Mouse (Mus musculus) lung, postnatal 0 days (tissue): ENCODE measurements at regions not wholly inside any gene's neighbourhood (a gene's known extent, or its start where the extent isn't known, plus 50 kb on each side); places are given as distances from the start of the nearest gene placed in this dataset.

Source experiments
- ATAC-seq: fragments of 200-750 bp; cut with Nextera tagmentation; 2 replicates; pipeline ENCODE4 v1.8.0; 2017; ENCODE audit warnings: moderate library complexity
- DNase-seq: peaks from one replicate; pipeline ENCODE4 v3.0.0-alpha.2; 2016; ENCODE audit warnings: low spot score
- H3K27ac ChIP-seq: fragments of 300-500 bp; sonication (generic); 2 replicates; pipeline ENCODE4 v1.5.1; 2014; ENCODE audit warnings: antibody characterized with exemption, mild to moderate bottlenecking, low read length, mixed read lengths
- H3K27me3 ChIP-seq: fragments of 300-500 bp; sonication (generic); replicated peaks from 2 replicates; pipeline ENCODE4 v1.6.1; 2014; ENCODE audit warnings: low read length, mixed read lengths; ENCODE audit not compliant: insufficient read depth
- H3K36me3 ChIP-seq: fragments of 300-500 bp; sonication (generic); 2 replicates; pipeline ENCODE4 v1.6.1; 2014; ENCODE audit warnings: low read length, mixed read lengths; ENCODE audit not compliant: insufficient read depth
- H3K4me1 ChIP-seq: fragments of 300-500 bp; sonication (generic); 2 replicates; pipeline ENCODE4 v1.6.1; 2014; ENCODE audit warnings: antibody characterized with exemption, low read depth, low read length, mixed read lengths; ENCODE audit not compliant: insufficient read depth
- H3K4me2 ChIP-seq: fragments of 300-500 bp; sonication (generic); replicated peaks from 2 replicates; pipeline ENCODE4 v1.6.1; 2014; ENCODE audit warnings: low read depth, mild to moderate bottlenecking, low read length, moderate library complexity, mixed read lengths
- H3K4me3 ChIP-seq: fragments of 300-500 bp; sonication (generic); 2 replicates; pipeline ENCODE4 v1.5.1; 2014; ENCODE audit warnings: low read depth, low read length
- H3K9ac ChIP-seq: fragments of 300-500 bp; sonication (generic); replicated peaks from 2 replicates; pipeline ENCODE4 v1.6.1; 2014; ENCODE audit warnings: low read depth, mild to moderate bottlenecking
- H3K9me3 ChIP-seq: fragments of 300-500 bp; sonication (generic); 2 replicates; pipeline ENCODE4 v1.6.1; 2016; ENCODE audit warnings: low read length, mixed read lengths
- CTCF ChIP-seq: IDR thresholded peaks from 2 replicates; pipeline ENCODE4 v1.5.1; 2016; ENCODE audit warnings: antibody characterized with exemption, mild to moderate bottlenecking
- EP300 ChIP-seq: IDR thresholded peaks from 2 replicates; pipeline ENCODE4 v1.6.1; 2016; ENCODE audit warnings: antibody characterized with exemption, mild to moderate bottlenecking, control low read depth
- WGBS: fragments of 180-500 bp; shearing (Covaris S2); extraction: QIAGEN DNeasy Blood & Tissue Kit; methylation state at CpG from one replicate; pipeline ENCODE4 v1.1.7; 2014; 5-methylcytosine and 5-hydroxymethylcytosine counted together

DNA sequence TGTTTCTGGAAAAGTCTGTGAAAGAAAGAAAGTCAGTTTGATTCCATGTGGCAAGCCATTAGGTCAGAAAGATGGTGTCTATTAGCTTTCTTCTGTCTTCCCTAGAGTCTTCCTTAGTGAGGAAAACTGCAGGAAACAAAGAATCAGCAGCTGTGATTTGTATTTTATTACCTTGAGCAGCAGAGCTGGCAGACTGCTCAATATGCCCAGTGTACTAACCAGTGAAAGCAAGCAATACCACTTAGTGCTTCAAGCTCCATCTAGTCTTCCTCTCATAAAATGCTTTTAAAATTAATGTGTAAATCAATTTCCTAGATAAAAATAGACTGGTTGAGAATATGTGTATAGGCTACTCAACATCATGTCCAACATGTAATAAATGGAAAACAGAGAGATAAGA, 137.8 kb downstream of the Rprm start:
- TF ChIP-seq EP300 (no peak), CTCF (no peak)
- ATAC-seq (no peak), DNase-seq (no peak)
- no peaks in the 10 kb centered on the region for H3K27me3 ChIP-seq
- H3K4me2 ChIP-seq, result no peak overlapping the region
- no peak overlapping the region for H3K4me3 ChIP-seq
- no peak overlapping the region for H3K27ac ChIP-seq
- no peaks in the 10 kb centered on the region for H3K9me3 ChIP-seq
- no peaks in the 10 kb centered on the region for H3K36me3 ChIP-seq
- H3K9ac ChIP-seq, result no peak overlapping the region
- no peaks in the 10 kb centered on the region for H3K4me1 ChIP-seq

DNA sequence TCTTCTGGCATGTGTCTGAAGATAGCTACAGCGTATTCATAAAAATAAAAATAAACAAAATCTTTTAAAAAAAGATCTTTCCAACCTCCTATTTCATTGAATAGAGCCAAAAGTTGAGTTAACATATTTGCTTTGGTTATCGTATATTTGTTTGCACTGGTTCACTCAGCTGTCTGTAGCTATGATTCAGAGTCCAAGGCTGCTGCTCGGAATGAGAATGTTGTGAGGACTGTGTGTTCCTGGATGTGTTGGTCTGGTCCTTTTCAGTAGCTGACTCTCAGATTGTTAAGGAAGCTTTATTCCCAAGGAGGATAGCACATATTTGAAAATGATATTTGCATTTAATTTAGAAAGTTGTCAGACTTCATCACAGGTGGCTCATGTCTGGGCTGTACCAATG, 173.5 kb downstream of the Rprm start:
- WGBS, result 68% methylated on average over 3 of the region's 3 CpGs
- ATAC-seq, result no peak
- Histone ChIP-seq H3K27me3 (no peaks in the 10 kb centered on the region), H3K9ac (no peak overlapping the region), H3K4me2 (no peak overlapping the region), H3K27ac (no peak overlapping the region), H3K9me3 (no peaks in the 10 kb centered on the region), H3K4me3 (no peak overlapping the region), H3K36me3 (no peaks in the 10 kb centered on the region), H3K4me1 (no peaks in the 10 kb centered on the region)
- no peak for DNase-seq
- TF ChIP-seq CTCF (no peak), EP300 (no peak)
